Mouse (Mus musculus) intestine, embryonic 16.5 days (tissue): ENCODE data around the gene Ccdc86. TPM values are rescaled to one million over a fixed set of nuclear protein-coding genes. Genes with fewer than 3 reads are reported as not detected.

ENCODE experiments used
- ATAC-seq: fragments of 200-750 bp; cut with Nextera tagmentation; 2 replicates; pipeline ENCODE4 v1.8.0; 2017; ENCODE audit warnings: moderate TSS enrichment, moderate library complexity
- H3K27ac ChIP-seq: fragments of 300-500 bp; sonication (generic); 2 replicates; pipeline ENCODE4 v1.5.1; 2014; ENCODE audit warnings: mild to moderate bottlenecking, low read length
- H3K27me3 ChIP-seq: fragments of 300-500 bp; sonication (generic); replicated peaks from 2 replicates; pipeline ENCODE4 v1.6.1; 2014; ENCODE audit warnings: low read length, control low read depth, mixed read lengths; ENCODE audit not compliant: control insufficient read depth, insufficient read depth
- H3K36me3 ChIP-seq: fragments of 300-500 bp; sonication (generic); 2 replicates; pipeline ENCODE4 v1.6.1; 2014; ENCODE audit warnings: low read length, control low read depth; ENCODE audit not compliant: control insufficient read depth, insufficient read depth
- H3K4me1 ChIP-seq: fragments of 300-500 bp; sonication (generic); 2 replicates; pipeline ENCODE4 v1.6.1; 2014; ENCODE audit warnings: low read length, control low read depth, mixed read lengths; ENCODE audit not compliant: control insufficient read depth, insufficient read depth
- H3K4me2 ChIP-seq: fragments of 300-500 bp; sonication (generic); 2 replicates; pipeline ENCODE4 v1.6.1; 2014; ENCODE audit warnings: low read depth, low read length, control low read depth
- H3K4me3 ChIP-seq: fragments of 300-500 bp; sonication (generic); 2 replicates; pipeline ENCODE4 v1.5.1; 2014; ENCODE audit warnings: mild to moderate bottlenecking, low read length
- H3K9ac ChIP-seq: fragments of 300-500 bp; sonication (generic); 2 replicates; pipeline ENCODE4 v1.6.1; 2014; ENCODE audit warnings: low read depth, low read length
- H3K9me3 ChIP-seq: fragments of 300-500 bp; sonication (generic); 2 replicates; pipeline ENCODE4 v1.6.1; 2016; ENCODE audit warnings: low read length, control low read depth; ENCODE audit not compliant: control insufficient read depth
- WGBS: fragments of 180-500 bp; shearing (Covaris S2); extraction: QIAGEN DNeasy Blood & Tissue Kit; methylation state at CpG from one replicate; pipeline ENCODE4 v1.1.7; 2014; 5-methylcytosine and 5-hydroxymethylcytosine counted together
- polyA plus RNA-seq: library from polyadenylated mRNA; unstranded; fragments of >200 nt; fragmentation: Nextera tagmentation; extraction: Ambion mirVana; gene quantifications from 2 replicates; pipeline ENCODE4 v1.2.1, GENCODE M21; 2015

The Ccdc86 gene
- polyA plus RNA-seq, 1 experiment from 2014 or later, result 29.4 TPM

GRCm38 (mm10) chr19:10959978-10960346 is 10.9 kb upstream of the Ccdc86 start:
- WGBS, result 43% methylated on average over 12 of the region's 12 CpGs
- Histone ChIP-seq H3K27ac (no peak overlapping the region), H3K4me3 (no peak overlapping the region), H3K27me3 (no peaks in the 10 kb centered on the region), H3K4me1 (peaks cover 3% of the 10 kb centered on the region; the same call in 1 of the 2 replicates), H3K9me3 (no peaks in the 10 kb centered on the region), H3K9ac (no peak overlapping the region), H3K4me2 (no peak overlapping the region), H3K36me3 (no peaks in the 10 kb centered on the region)
- ATAC-seq, result 0 out of 2 replicates have a peak, but pooled peaks have one; percentile 5

- H3K9ac ChIP-seq, result no peak overlapping the region
- no peaks in the 10 kb centered on the region for H3K27me3 ChIP-seq
- 29% methylated on average over 11 of the region's 11 CpGs for WGBS
- H3K4me3 ChIP-seq, result no peak overlapping the region
- peak; percentile 71 for ATAC-seq
- no peak overlapping the region for H3K4me2 ChIP-seq
- H3K27ac ChIP-seq, result no peak overlapping the region
- no peaks in the 10 kb centered on the region for H3K9me3 ChIP-seq
- H3K36me3 ChIP-seq, result no peaks in the 10 kb centered on the region
- H3K4me1 ChIP-seq, result peaks cover 3% of the 10 kb centered on the region; the same call in 1 of the 2 replicates
Measured at GRCm38 (mm10) chr19:10959085-10959977, 10.3 kb upstream of the Ccdc86 start.

- 36% methylated on average over 11 of the region's 11 CpGs for WGBS
- Histone ChIP-seq H3K4me2 (0 out of 2 replicates have a peak overlapping the region, but pooled peaks have one; percentile 14), H3K4me3 (no peak overlapping the region), H3K27me3 (no peaks in the 10 kb centered on the region), H3K9ac (no peak overlapping the region), H3K27ac (peak overlapping the region; percentile 94), H3K36me3 (no peaks in the 10 kb centered on the region), H3K9me3 (no peaks in the 10 kb centered on the region), H3K4me1 (peaks cover 20% of the 10 kb centered on the region)
- peak; percentile 62 for ATAC-seq
Measured at GRCm38 (mm10) chr19:10952021-10952939, 3.2 kb upstream of the Ccdc86 start.

DNA sequence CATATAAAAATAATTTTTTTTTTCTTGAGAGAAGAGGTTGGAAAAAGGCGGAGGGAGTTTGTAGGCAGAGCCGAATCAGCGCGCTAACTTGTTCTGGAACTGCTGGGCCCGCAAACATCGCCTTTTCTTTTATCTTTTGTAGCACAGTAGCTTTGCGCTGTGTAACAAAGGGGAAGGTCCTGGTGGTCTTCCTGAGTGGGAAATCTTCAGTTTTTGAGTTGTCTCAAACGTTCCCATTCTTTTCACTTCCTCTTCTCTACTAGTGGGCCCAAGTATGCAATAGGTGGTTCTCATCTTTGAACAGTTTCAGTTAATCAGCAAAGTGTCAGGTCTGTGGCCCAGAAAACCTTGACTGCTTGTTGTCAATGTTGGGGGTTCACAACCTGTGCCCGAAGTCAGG is 492 bp upstream of the Ccdc86 start:
- ATAC-seq, result peak; percentile 1; the same call in 1 of the 2 replicates
- H3K36me3 ChIP-seq, result no peaks in the 10 kb centered on the region; the same call in 1 of the 2 replicates
- H3K4me1 ChIP-seq, result peaks cover 29% of the 10 kb centered on the region
- whole genome bisulfite sequencing, result 31% methylated on average over 9 of the region's 9 CpGs
- peak overlapping the region; percentile 58 for H3K4me3 ChIP-seq
- H3K27me3 ChIP-seq, result no peaks in the 10 kb centered on the region
- peak overlapping the region; percentile 55 for H3K9ac ChIP-seq
- H3K27ac ChIP-seq, result no peak overlapping the region
- peak overlapping the region; percentile 56 for H3K4me2 ChIP-seq
- no peaks in the 10 kb centered on the region for H3K9me3 ChIP-seq

- Histone ChIP-seq H3K27ac (peak overlapping the region; percentile 23; the same call in 1 of the 2 replicates), H3K4me3 (peak overlapping the region; percentile 58), H3K4me2 (peak overlapping the region; percentile 70), H3K4me1 (peaks cover 29% of the 10 kb centered on the region), H3K36me3 (peaks cover 4% of the 10 kb centered on the region), H3K9me3 (no peaks in the 10 kb centered on the region), H3K9ac (peak overlapping the region; percentile 73), H3K27me3 (no peaks in the 10 kb centered on the region)
- WGBS, result under 1% methylated on average over 20 of the region's 20 CpGs
- ATAC-seq, result no peak
Measured at GRCm38 (mm10) chr19:10948416-10948815, 650 bp downstream of the Ccdc86 start.

DNA sequence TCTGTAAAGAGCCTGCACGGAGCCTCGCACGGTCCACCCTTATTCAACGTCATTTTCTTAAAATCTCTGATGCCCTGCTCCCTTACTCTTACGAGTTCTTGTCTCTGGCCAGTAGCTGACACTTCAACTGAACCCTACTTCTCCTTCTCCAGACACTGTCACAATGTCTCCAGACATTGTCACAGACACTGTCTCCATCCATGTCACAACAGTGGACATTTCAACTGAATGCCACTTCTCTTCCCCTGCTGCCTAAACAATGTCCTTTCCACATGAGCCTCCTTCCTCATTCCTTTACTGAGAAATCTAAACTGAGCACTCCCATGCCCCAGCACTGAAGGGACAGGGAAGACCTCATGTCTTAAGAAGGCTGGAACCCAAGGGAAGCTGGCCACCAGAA is 1.8 kb downstream of the Ccdc86 start:
- H3K9me3 ChIP-seq, result no peaks in the 10 kb centered on the region
- WGBS, result 82% methylated on average over 5 of the region's 5 CpGs
- H3K27me3 ChIP-seq, result no peaks in the 10 kb centered on the region

GRCm38 (mm10) chr19:10946506-10946905 is 2.6 kb downstream of the Ccdc86 start:
- H3K4me2 ChIP-seq, result no peak overlapping the region
- H3K27me3 ChIP-seq, result no peaks in the 10 kb centered on the region
- 0 out of 2 replicates have a peak overlapping the region, but pooled peaks have one; percentile 58 for H3K4me3 ChIP-seq
- peak overlapping the region; percentile 73 for H3K9ac ChIP-seq
- no peaks in the 10 kb centered on the region for H3K9me3 ChIP-seq
- no peak overlapping the region for H3K27ac ChIP-seq
- ATAC-seq, result no peak
- H3K4me1 ChIP-seq, result peaks cover 23% of the 10 kb centered on the region
- WGBS, result 85% methylated on average over 3 of the region's 3 CpGs
- peaks cover 8% of the 10 kb centered on the region for H3K36me3 ChIP-seq

More for the DNA sequence above, 1.8 kb downstream of the Ccdc86 start:
- Histone ChIP-seq H3K36me3 (peaks cover 8% of the 10 kb centered on the region), H3K27ac (no peak overlapping the region), H3K4me3 (peak overlapping the region; percentile 58), H3K4me2 (peak overlapping the region; percentile 70), H3K4me1 (peaks cover 29% of the 10 kb centered on the region), H3K9ac (peak overlapping the region; percentile 73)
- ATAC-seq, result no peak

DNA sequence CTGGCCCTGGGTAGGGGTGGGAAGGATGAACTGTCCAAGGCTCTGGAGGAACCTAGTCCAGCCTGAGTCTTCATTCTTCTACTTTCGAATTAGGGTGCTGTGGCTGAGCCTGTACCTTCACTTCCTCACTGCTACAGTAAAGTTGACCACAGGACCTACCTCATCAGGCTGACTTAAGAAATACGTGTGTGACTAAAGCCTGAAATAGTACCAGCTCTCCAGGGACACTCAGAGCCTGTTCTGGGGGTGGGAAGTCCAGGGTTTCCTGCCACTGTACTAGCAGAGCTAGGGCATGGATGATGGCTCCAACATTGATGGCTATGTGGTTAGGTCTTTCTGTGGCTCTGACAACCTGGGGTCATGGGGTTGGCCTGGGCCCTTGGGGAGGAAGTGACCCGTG is 5.1 kb downstream of the Ccdc86 start:
- H3K9ac ChIP-seq, result no peak overlapping the region
- WGBS, result 80% methylated on average over 3 of the region's 3 CpGs
- no peaks in the 10 kb centered on the region for H3K9me3 ChIP-seq
- no peaks in the 10 kb centered on the region for H3K27me3 ChIP-seq
- no peak overlapping the region for H3K4me3 ChIP-seq
- H3K4me1 ChIP-seq, result peaks cover 28% of the 10 kb centered on the region
- no peak for ATAC-seq
- no peak overlapping the region for H3K27ac ChIP-seq
- H3K4me2 ChIP-seq, result no peak overlapping the region
- H3K36me3 ChIP-seq, result peaks cover 8% of the 10 kb centered on the region
